Mouse (Mus musculus): Measurements from ENCODE around the gene Gm8764.

- no peak for TF ChIP-seq GATA1 (IDR thresholded peaks at IDR 0.05; ENCODE audit: borderline replicate concordance, low read length)
- TF ChIP-seq FLI1 (IDR thresholded peaks at IDR 0.05; ENCODE audit: low read length), result no peak
These were observed 50.6 kb downstream of the Gm8764 start for GRCm38 (mm10) chr10:104210268-104210990.

All from megakaryocyte, embryonic 14.5 days (primary cell).